ENCODE assay signal across 7 mouse cellular contexts in genomic region chr11:21368466-21368865, GRCm38 (mm10). TPM values are rescaled to one million over a fixed set of nuclear protein-coding genes. Genes with fewer than 3 reads are reported as not detected.
A peak's percentile ranks its signal among the peaks of the same experiment; 100 is the strongest.
DNase-seq lines count a peak whose midpoint lies in the region; ATAC-seq lines count a peak whose summit lies in the region.

No protein-coding gene starts in this region.

- no peak overlapping the region for H3K9ac ChIP-seq in neural tube, embryonic 11.5 days (ENCODE audit: low read length)
- peak overlapping the region; percentile 86 for H3K9ac ChIP-seq in heart, embryonic 16.5 days (ENCODE audit: low read length)
- no peak overlapping the region for H3K9ac ChIP-seq in liver, embryonic 13.5 days

- ATAC-seq in neural tube, embryonic 11.5 days (ENCODE audit: insufficient read depth, low FRiP score, low TSS enrichment) = no peak
- no peak for ATAC-seq in heart, embryonic 16.5 days (replicated peaks; ENCODE audit: extremely low read depth, insufficient read depth, low FRiP score)
- ATAC-seq in liver, embryonic 13.5 days (ENCODE audit: low read depth) = no peak

- H3K4me2 ChIP-seq in neural tube, embryonic 11.5 days (ENCODE audit: low read depth) = peak overlapping the region; percentile 48
- H3K4me2 ChIP-seq in heart, embryonic 16.5 days (ENCODE audit: low read depth, low read length) = peak overlapping the region; percentile 86
- peak overlapping the region; percentile 93 for H3K4me2 ChIP-seq in liver, embryonic 13.5 days

- no peak overlapping the region for H3K27ac ChIP-seq in neural tube, embryonic 11.5 days (ENCODE audit: low read depth, low read length)
- H3K27ac ChIP-seq in heart, embryonic 16.5 days (ENCODE audit: low read length) = peak overlapping the region; percentile 46
- no peak overlapping the region for H3K27ac ChIP-seq in liver, embryonic 13.5 days

- H3K27me3 ChIP-seq in neural tube, embryonic 11.5 days (ENCODE audit: control insufficient read depth, insufficient read depth, low read length) = no peaks in the 10 kb centered on the region
- H3K27me3 ChIP-seq in heart, embryonic 16.5 days (ENCODE audit: control insufficient read depth, insufficient read depth, low read length) = no peaks in the 10 kb centered on the region
- H3K27me3 ChIP-seq in liver, embryonic 13.5 days = peaks cover 10% of the 10 kb centered on the region; the same call in 1 of the 2 replicates

- H3K36me3 ChIP-seq in neural tube, embryonic 11.5 days (ENCODE audit: control insufficient read depth, insufficient read depth, low read length) = no peaks in the 10 kb centered on the region
- H3K36me3 ChIP-seq in heart, embryonic 16.5 days (ENCODE audit: control insufficient read depth, insufficient read depth) = no peaks in the 10 kb centered on the region
- no peaks in the 10 kb centered on the region for H3K36me3 ChIP-seq in liver, embryonic 13.5 days

- 56% methylated on average over 7 of the region's 7 CpGs for WGBS in neural tube, embryonic 11.5 days
- WGBS in heart, embryonic 16.5 days = 12% methylated on average over 7 of the region's 7 CpGs
- 66% methylated on average over 7 of the region's 7 CpGs for WGBS in liver, embryonic 13.5 days (ENCODE audit: insufficient replicate concordance)

- H3K4me1 ChIP-seq in neural tube, embryonic 11.5 days (ENCODE audit: control insufficient read depth, insufficient read depth, low read length) = peaks cover 12% of the 10 kb centered on the region; the same call in 1 of the 2 replicates
- peaks cover 16% of the 10 kb centered on the region for H3K4me1 ChIP-seq in heart, embryonic 16.5 days (ENCODE audit: control insufficient read depth, insufficient read depth, low read length)
- peaks cover 28% of the 10 kb centered on the region for H3K4me1 ChIP-seq in liver, embryonic 13.5 days (replicated peaks)

- no peak for DNase-seq in neural tube, embryonic 11.5 days (ENCODE audit: low spot score)
- DNase-seq in neural tube, embryonic 10.5 days (ENCODE audit: extremely low spot score, low spot score) = no peak
- no peak for DNase-seq in liver, embryonic 13.5 days
- DNase-seq in cerebellum, adult 9-11 months = no peak
- no peak for DNase-seq in cerebellum, postnatal 14 days
- no peak for DNase-seq in thymus, postnatal 25 days

- no peaks in the 10 kb centered on the region for H3K9me3 ChIP-seq in neural tube, embryonic 11.5 days (ENCODE audit: control insufficient read depth, low read length)
- H3K9me3 ChIP-seq in heart, embryonic 16.5 days (replicated peaks; ENCODE audit: control insufficient read depth, low read length) = no peaks in the 10 kb centered on the region
- no peaks in the 10 kb centered on the region for H3K9me3 ChIP-seq in liver, embryonic 13.5 days (replicated peaks)

- H3K4me3 ChIP-seq in neural tube, embryonic 11.5 days (ENCODE audit: low read depth, low read length) = no peak overlapping the region; the same call in 1 of the 2 replicates
- H3K4me3 ChIP-seq in heart, embryonic 16.5 days (ENCODE audit: low read length) = peak overlapping the region; percentile 79
- peak overlapping the region; percentile 81; the same call in 1 of the 2 replicates for H3K4me3 ChIP-seq in liver, embryonic 13.5 days (replicated peaks)

RNA-seq across cellular contexts. Expression of gene Ugp2, which starts 2.5 kb away (rescaled TPM):
- 69.3 and 72.5 TPM in 2 replicates for polyA plus RNA-seq in neural tube, embryonic 11.5 days (2014; fragmentation: Nextera tagmentation; extraction: Ambion mirVana)
- polyA plus RNA-seq in heart, embryonic 16.5 days (2015; fragmentation: Nextera tagmentation; extraction: Ambion mirVana) = 164 and 178 TPM in 2 replicates
- polyA plus RNA-seq in liver, embryonic 13.5 days (2015; fragmentation: Nextera tagmentation; extraction: Ambion mirVana) = 30.9 and 39.1 TPM in 2 replicates
